Mouse (Mus musculus): Measurements from ENCODE around the gene Mid1.

The Mid1 gene

DNA sequence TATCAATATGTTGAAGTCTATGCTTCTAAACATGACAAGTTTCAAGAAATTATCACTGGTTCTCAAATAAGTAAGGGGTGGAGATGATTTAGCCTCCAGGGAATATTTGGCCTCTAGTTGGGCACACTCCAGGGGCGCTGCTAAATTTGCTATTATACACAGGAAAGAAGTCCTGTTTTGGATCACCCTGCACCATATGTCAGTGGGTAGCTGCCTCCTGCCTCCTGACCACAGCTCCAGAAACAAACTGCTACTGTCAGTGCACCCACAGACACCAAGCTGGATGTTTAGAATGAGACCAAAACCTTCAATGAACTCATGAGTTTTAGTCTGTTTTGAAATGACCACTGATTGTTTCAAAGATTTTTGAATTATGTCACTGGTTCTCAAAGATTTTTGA lies 128.7 kb downstream of the Mid1 start:
- DNase-seq (ENCODE audit: low spot score) = no peak

DNA sequence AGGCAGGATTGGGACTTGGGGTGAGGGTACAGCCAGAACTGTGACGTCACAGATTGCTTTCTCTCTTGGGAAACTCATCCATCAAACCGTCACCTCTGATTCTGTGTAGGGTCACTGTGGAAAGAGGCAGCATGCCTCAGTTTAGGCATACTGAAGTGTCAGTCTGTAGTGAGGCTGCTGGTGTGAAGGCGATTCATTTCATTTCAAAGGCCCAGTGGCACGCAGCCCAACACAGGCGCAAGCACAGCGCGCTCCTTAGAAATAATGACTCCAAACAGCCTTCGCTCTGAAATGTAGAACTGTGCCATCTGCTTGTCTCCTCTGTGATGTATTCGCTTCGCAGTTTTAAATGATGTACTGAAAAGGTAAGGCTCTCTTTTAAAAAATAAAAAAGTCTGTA lies 141.9 kb downstream of the Mid1 start:
- no peak for DNase-seq (ENCODE audit: low spot score)

DNA sequence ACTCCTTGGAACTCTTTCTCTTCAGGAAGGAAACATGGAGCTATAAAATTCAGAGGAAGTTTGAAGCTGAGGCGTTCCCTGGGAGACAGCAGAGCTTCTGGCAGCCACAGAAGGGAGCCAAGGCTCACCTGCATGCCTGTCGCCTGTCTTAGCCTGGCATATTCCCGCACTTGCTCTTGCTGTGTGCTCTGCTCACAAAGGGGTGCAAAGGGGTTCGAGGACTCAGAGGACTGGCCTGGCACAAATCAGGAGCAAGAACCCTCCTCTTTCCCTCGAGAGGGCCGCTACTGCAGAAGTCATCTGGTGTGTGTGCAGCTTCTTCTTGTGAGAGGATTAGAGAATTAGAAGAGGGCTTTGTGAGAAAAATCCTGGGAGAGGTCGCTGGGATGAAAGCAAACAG lies 142.7 kb downstream of the Mid1 start:
- no peak for DNase-seq (ENCODE audit: low spot score)

DNA sequence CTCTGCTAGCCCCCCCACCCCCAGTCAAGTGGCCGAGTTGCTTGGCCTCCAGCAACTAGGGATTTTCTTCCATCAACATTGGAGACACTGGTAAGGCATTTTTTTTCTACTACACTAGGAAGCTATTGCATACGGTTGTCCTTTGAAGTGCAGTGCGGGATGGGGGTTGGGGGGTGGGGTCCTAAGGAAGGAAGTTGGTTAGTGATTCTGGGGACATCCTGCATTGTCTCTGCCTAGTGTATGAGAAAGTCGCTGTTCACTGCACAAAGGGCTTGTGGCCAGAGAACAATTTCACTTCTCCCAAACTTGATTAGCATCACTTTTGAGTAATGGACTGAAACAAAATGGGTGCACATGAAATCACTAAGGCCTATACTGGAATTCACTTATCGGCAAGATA lies 143.1 kb downstream of the Mid1 start:
- no peak for DNase-seq (ENCODE audit: low spot score)

DNA sequence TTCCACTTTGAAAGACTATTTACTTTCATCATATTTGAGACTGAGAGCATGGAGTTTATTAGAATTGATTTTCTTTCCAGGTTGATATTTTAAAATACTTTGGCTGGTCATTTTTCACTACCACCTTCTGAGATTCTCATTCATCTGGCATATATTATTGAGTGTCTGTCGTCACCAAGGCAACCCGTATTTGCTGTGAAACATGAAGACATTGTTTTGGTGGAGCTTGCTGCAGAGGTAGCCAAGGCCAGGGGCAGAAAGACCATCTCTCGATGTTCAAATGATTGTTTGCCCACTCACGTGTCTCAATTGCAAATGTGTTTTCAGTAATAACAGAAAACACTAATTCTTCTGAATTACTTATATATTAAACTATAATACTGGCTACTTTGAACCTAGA lies 145.1 kb downstream of the Mid1 start:
- DNase-seq (ENCODE audit: low spot score) = no peak

DNA sequence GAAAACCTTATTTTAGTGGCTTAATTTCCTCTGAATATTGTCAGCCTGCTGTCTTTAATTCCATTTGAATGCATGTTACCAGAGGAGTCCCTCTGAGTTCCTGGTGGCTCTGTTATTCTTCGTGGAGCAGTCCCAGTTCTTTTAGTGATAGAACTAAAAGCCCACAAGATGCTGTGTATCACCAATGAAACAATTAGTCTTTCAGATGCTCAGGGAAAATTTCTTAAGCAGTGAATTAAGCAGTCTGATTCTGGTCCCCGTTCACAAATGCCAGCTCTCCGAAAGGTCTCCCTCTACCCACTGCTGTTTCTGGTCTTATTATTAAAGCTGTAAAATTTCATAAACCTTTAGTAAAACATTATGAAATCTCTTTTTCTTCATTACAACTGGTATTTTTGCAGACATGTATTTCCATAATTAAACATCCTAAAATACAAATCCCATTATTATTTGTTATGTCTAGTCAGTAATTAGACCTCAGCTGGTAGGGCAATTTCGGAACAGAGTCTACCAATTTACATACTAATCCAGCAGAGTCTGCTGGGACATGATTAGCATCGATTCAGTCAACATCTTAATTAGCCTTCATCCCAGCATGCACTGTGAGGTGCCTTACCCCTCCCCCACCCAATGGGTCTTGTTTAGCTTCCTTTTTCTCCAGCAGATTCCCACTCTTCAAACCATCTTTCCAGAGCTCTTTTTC lies 153.1 kb downstream of the Mid1 start:
- DNase-seq (ENCODE audit: low spot score) = no peak

DNA sequence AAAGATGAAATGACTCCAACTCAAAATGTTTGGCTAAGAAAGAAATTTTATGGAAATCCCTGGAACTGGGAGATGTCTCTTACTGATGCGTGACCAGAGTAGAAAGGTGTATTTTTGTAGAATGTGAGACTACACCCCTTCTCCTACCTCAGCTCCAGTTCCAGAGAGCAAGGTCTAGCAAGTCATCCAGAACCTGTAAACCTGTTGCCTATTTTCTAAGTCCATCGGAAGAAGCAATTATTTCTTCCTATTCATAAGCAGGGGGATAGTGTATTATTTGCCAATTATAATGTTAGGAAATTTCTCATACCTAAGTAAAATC lies 153.6 kb downstream of the Mid1 start:
- no peak for DNase-seq (ENCODE audit: low spot score)

DNA sequence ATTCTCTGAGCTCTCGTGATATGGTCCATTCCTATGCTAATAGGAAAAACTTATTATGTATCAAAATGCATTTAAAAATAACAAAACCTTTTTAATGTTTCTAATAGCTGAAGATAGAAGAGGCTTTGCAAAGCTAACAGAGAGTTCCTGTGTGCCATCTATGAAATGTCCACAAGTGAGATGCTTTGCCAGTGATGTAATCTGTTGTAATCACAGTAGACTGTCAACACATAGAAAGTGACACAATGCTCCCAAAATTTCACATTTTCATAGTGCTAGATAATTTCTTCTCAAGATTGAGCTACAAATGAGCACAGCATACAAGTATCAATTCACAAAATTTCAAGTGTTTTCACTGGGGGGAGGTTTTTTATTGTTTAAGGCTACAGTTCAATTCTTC lies 158.3 kb downstream of the Mid1 start:
- DNase-seq (ENCODE audit: low spot score) = no peak

DNA sequence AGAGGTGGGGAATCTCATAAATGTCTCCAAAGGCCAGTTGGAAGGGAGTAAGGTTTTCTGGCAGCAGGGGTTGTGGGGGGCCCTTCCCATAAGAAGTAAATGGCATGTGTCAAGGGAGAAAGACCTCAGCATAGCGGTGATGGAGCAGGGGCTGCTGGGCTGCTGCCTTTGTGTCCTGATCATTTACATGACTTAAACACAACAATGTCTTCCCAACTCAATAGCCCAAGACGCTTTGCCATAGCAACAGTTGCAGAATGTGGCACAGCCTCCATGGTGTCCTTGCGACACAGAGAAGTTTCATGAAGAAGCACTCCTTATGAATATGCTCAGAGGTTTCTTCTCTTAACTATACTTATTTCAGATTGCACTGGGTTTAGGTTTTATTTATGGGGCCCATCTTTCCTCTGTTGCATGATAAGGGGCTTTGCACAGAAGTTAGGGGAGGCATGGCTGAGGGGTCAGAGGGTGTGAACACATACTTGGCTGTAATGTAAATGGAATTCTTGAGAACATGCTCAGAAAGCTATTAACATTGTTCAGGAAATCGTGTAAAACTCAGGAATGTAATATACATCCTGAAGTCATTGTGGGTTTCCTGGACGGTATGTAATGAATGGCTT lies 159.3 kb downstream of the Mid1 start:
- no peak for DNase-seq (ENCODE audit: low spot score)

GRCm38 (mm10) chrX:169846187-169846586 lies 161.2 kb downstream of the Mid1 start:
- DNase-seq (ENCODE audit: low spot score) = no peak

DNA sequence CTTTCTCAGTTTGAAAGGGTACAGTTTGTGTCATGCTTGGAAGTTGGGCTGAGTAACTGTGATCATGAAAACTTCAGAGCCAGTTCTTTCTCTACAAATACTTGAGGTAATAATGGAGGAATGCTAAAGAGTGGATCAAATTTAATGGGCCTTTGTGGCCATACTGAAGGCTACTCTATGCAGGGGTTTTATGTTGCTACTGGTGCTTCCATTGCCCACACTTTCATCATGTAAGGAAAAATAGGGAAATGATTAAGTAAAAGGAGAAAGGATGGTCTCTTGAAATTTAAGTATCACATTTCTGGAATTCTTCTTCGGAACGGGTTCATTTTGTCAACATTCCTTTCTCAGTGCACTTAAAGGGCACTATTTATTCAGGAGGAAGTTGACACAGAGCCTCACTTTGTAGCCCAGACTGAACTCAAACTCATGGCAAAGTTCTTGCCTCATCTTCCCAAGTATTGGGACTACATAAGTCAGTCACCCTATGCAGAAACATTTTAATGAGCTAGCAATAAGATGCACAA lies 176.3 kb downstream of the Mid1 start:
- DNase-seq (ENCODE audit: low spot score) = no peak

DNA sequence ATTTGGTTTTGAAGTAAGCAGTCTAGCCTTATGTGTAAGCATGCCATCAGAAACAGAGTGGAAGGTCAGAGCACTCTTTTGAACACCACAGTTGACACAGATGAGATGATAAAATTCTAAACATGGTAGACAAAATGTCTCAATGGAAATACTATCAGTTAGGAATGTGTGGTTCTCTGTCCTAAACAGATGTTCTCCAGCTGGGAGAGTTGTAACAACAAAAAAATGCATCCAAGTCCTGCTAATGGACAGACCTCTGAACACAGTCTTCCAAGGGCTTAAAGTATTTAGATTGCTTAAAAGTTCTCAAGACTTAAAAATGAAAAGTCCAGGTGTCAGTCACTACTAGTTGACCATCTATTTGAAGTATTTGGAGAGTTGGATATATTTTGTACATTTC lies 177.4 kb downstream of the Mid1 start:
- no peak for DNase-seq (ENCODE audit: low spot score)

GRCm38 (mm10) chrX:169862848-169863247 lies 177.8 kb downstream of the Mid1 start:
- DNase-seq (ENCODE audit: low spot score) = peak; percentile 19

DNA sequence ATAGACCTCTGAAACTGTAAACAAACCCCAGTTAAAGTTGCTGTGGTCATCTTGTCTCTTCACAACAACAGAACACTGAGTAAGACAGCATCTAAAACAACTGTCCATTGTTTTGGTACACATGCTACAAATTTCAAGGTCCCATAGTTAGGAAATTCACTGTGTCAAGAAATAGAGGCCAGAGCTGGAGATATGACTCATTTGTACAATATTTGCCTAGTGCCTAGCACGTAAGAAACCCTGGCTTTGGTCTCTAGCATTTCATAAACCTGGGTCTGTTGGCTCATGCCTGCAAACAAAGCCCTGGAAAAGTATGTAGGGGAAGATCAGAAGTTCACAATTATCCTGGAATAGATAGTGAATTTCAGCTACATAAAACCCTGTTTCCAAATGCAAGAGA lies 178.8 kb downstream of the Mid1 start:
- no peak for DNase-seq (ENCODE audit: low spot score)

DNA sequence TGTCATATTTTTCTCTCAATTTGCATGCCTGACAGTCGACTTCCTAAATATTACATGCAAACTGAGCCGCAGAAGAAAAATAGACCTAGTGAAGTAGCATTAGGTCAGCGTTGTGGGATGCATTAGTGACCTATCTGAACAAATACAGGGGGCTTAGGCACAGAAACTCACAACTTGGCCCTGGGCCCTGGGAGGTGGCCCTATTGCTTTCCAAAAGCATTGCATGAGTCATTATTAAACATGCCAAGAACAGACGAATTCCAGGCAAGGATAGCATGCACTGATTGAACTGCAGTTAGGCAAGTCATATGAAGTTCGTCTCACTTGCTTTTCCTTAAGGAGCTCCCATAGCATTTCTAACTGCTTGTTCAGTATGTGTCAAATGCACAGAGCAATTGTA lies 183.2 kb downstream of the Mid1 start:
- no peak for DNase-seq (ENCODE audit: low spot score)

GRCm38 (mm10) chrX:169874475-169874874 lies 189.5 kb downstream of the Mid1 start:
- no peak for DNase-seq (ENCODE audit: low spot score)

DNA sequence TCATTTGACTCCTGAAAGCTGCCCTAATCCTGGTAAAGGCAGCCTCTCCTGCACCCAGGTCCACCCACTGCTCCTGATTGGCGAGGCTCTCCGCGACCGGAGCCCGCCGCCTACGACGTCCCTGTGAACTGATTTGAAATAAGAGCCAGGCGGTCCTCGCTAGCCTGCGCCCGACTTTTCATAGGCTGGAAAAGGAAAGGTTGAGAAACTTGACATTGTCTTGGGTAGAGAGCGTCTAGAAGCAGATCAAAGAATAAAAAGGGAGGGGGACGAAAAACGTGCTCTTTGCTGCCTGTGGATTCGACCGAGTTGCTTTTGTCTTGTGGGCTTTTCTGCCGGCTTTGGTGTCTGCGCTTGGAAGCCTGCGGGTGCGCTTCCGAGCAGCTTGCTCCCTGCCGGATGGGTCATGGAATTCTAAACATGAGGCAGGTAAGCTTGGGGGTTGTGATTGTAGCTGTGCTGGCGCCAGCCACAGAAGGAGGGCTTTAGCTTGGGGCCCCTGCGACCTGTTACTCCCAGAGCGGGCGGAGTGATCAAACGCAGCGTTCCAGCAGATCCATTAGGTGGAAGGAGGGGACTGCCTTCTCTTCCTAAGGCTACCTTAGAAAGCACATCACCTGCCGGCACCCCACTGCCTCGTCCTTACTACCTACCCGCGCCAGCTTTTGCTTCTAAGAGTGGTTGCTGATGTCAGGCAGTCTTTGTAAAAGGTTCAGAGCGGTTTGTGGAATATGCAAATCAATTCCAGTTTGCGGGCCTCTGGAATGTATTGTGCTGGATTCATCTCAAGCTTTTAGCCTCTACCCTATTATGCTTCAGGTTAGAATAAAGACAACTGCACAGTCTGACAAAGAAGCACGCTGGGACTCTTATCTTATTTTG lies 194.7 kb downstream of the Mid1 start:
- peak; percentile 75 for DNase-seq (ENCODE audit: low spot score)

- no peak for DNase-seq (ENCODE audit: low spot score)
Observed at GRCm38 (mm10) chrX:169880363-169880711, 195.3 kb downstream of the Mid1 start.

DNA sequence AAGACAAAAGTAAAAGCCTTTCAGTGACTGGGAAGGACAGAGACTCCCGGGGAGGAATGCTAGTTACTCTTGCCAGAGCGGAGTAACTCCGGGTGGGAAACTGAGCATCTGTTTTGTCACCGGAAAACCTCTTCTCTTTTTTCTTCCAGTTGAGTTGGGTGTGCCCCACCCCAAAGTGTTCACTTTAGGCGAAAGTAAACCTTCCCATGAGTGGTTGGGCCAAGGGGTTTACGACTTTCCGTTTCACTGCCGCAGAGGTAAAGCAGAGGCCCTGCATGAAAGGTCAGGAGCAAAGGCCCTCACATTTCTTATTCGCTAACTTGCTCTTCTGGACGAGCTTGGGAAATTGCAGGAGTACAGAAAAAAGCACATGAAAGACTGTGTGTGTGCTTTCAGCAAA lies 195.8 kb downstream of the Mid1 start:
- DNase-seq (ENCODE audit: low spot score) = no peak

- DNase-seq (ENCODE audit: low spot score) = no peak
Observed at GRCm38 (mm10) chrX:169881253-169882219, 196.5 kb downstream of the Mid1 start.

DNA sequence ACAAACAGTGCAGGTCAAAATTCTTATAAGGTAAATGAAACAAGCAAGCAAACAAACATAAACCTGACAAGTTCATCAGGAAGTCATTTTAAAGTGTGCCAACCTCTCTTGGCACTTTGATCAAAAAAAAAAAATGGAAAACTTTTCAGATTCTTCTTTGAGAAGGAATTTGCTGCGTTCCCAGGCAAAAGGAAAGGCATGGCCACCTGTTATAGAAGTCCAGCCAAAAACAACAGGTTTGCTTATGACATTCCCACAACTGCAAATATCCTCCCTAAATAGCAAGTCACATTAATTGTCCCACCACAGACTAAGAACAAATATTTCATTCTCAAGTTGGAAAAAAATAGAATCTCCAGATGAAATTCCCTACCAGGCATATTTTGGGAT lies 197.2 kb downstream of the Mid1 start:
- DNase-seq (ENCODE audit: low spot score) = no peak

Measured in ovary, adult 18-20 months (tissue).